Comparison of ENCODE assay signal across 12 mouse cellular contexts in genomic region chr9:38954124-38954416, GRCm38 (mm10). TPM values are rescaled to one million over a fixed set of nuclear protein-coding genes. Genes with fewer than 3 reads are reported as not detected.
DNase-seq lines count a peak whose midpoint lies in the region; ATAC-seq and TF ChIP-seq lines count a peak whose summit lies in the region.
"Had no signal": no experiment of that assay in that cellular context is flagged by ENCODE, and none has a peak within 500 bp of the region (broad histone marks: within the 10 kb centered on the region; RNA-seq: fewer than 3 reads in every experiment).

No protein-coding gene starts in this region.

- TF ChIP-seq CTCF in kidney, adult 2 months (conservative IDR thresholded peaks at IDR 0.05; ENCODE audit: insufficient read depth, insufficient read length, low read depth, low read length) = no peak

- no peak overlapping the region for H3K27ac ChIP-seq in kidney, adult 2 months (ENCODE audit: insufficient read depth, low read depth, low read length)
- H3K27ac ChIP-seq in limb, embryonic 13.5 days = no peak overlapping the region
- H3K27ac ChIP-seq: liver, embryonic 15.5 days had no signal

- no peaks in the 10 kb centered on the region for H3K9me3 ChIP-seq in limb, embryonic 13.5 days
- H3K9me3 ChIP-seq: liver, embryonic 15.5 days had no signal

- H3K36me3 ChIP-seq in kidney, adult 2 months (ENCODE audit: control insufficient read depth, insufficient read depth, low read length) = no peaks in the 10 kb centered on the region
- no peaks in the 10 kb centered on the region for H3K36me3 ChIP-seq in limb, embryonic 13.5 days
- H3K36me3 ChIP-seq: liver, embryonic 15.5 days had no signal

- no peak for ATAC-seq in limb, embryonic 13.5 days (ENCODE audit: low FRiP score, low read depth)

- DNase-seq in kidney, adult 2 months = peak; percentile 4
- no peak for DNase-seq in kidney, adult 11 months
- DNase-seq in A20 (ENCODE audit: low read depth, low spot score) = peak; percentile 14
- peak; percentile 54 for DNase-seq in ES-CJ7 (ENCODE audit: low read depth, low spot score)
- no peak for DNase-seq in right cerebral cortex, postnatal 25 days
- no peak for DNase-seq in spleen, adult 18-20 months
- DNase-seq: cerebellum, adult 11 months; thymus, postnatal 14 days had no signal

- no peaks in the 10 kb centered on the region for H3K4me1 ChIP-seq in kidney, adult 2 months (ENCODE audit: control insufficient read depth, insufficient read depth, low read length)
- H3K4me1 ChIP-seq in limb, embryonic 13.5 days = no peaks in the 10 kb centered on the region
- H3K4me1 ChIP-seq: liver, embryonic 15.5 days; megakaryocyte, embryonic 14.5 days had no signal

- H3K9ac ChIP-seq in limb, embryonic 13.5 days = no peak overlapping the region
- H3K9ac ChIP-seq: liver, embryonic 15.5 days had no signal

- no peak overlapping the region for H3K4me3 ChIP-seq in kidney, adult 2 months (ENCODE audit: insufficient read depth, low read depth, low read length)
- no peak overlapping the region for H3K4me3 ChIP-seq in limb, embryonic 13.5 days
- H3K4me3 ChIP-seq: erythroblast, embryonic 14.5 days; liver, embryonic 15.5 days had no signal

- no peak for TF ChIP-seq POLR2A in kidney, adult 2 months (IDR thresholded peaks at IDR 0.05; ENCODE audit: low read depth, low read length)

- peak overlapping the region; percentile 31 for H3K4me2 ChIP-seq in limb, embryonic 13.5 days (replicated peaks)
- H3K4me2 ChIP-seq: liver, embryonic 15.5 days had no signal

- no peaks in the 10 kb centered on the region; the same call in 1 of the 2 replicates for H3K27me3 ChIP-seq in kidney, adult 2 months (replicated peaks; ENCODE audit: control insufficient read depth, insufficient read depth, low read length)
- H3K27me3 ChIP-seq in limb, embryonic 13.5 days = no peaks in the 10 kb centered on the region
- H3K27me3 ChIP-seq: liver, embryonic 15.5 days; megakaryocyte, embryonic 14.5 days had no signal

- WGBS in kidney, adult 2 months = 79% methylated on average over 4 of the region's 4 CpGs
- 75% methylated on average over 4 of the region's 4 CpGs for WGBS in limb, embryonic 13.5 days

RNA-seq across cellular contexts. Expression of gene Olfr933, which starts 18.0 kb away (rescaled TPM):
- polyA plus RNA-seq in kidney, adult 2 months (2012; rRNA removed) = not detected in 2 replicates
- not detected in 2 replicates for polyA plus RNA-seq in limb, embryonic 13.5 days (2015; fragmentation: Nextera tagmentation; extraction: Ambion mirVana)
- polyA plus RNA-seq: erythroblast, embryonic 14.5 days; liver, embryonic 15.5 days had no signal

RNA-seq across cellular contexts. Expression of gene Olfr930, which starts 24.5 kb away (rescaled TPM):
- polyA plus RNA-seq in kidney, adult 2 months (2012; rRNA removed) = not detected in 2 replicates
- polyA plus RNA-seq in limb, embryonic 13.5 days (2015; fragmentation: Nextera tagmentation; extraction: Ambion mirVana) = not detected in 2 replicates
- polyA plus RNA-seq: erythroblast, embryonic 14.5 days; liver, embryonic 15.5 days had no signal

RNA-seq across cellular contexts. Expression of gene Olfr934, which starts 34.0 kb away (rescaled TPM):
- not detected in 2 replicates for polyA plus RNA-seq in kidney, adult 2 months (2012; rRNA removed)
- not detected in 2 replicates for polyA plus RNA-seq in limb, embryonic 13.5 days (2015; fragmentation: Nextera tagmentation; extraction: Ambion mirVana)
- polyA plus RNA-seq: erythroblast, embryonic 14.5 days; liver, embryonic 15.5 days had no signal

RNA-seq across cellular contexts. Expression of gene Olfr935, which starts 45.4 kb away (rescaled TPM):
- not detected in 2 replicates for polyA plus RNA-seq in kidney, adult 2 months (2012; rRNA removed)
- not detected in 2 replicates for polyA plus RNA-seq in limb, embryonic 13.5 days (2015; fragmentation: Nextera tagmentation; extraction: Ambion mirVana)
- polyA plus RNA-seq: erythroblast, embryonic 14.5 days; liver, embryonic 15.5 days had no signal

Comparison
In these comparisons a context has a peak if more than half of its experiments do, and no peak if none do; other contexts are left out.
1. DNase-seq: peak in kidney, adult 2 months (single experiment), A20 (single experiment) and ES-CJ7 (single experiment); none in kidney, adult 11 months (single experiment), right cerebral cortex, postnatal 25 days (single experiment) and spleen, adult 18-20 months (0 of 2).